Mouse (Mus musculus) midbrain, embryonic 15.5 days (tissue): ENCODE data around the gene Spata5. TPM values are rescaled to one million over a fixed set of nuclear protein-coding genes. Genes with fewer than 3 reads are reported as not detected.

Experiments used
- ATAC-seq: fragments of 200-750 bp; cut with Nextera tagmentation; replicated peaks from 2 replicates; pipeline ENCODE4 v1.8.0; 2017; ENCODE audit warnings: moderate TSS enrichment
- H3K27ac ChIP-seq: fragments of 300-500 bp; sonication (generic); 2 replicates; pipeline ENCODE4 v1.5.1; 2015; ENCODE audit warnings: mild to moderate bottlenecking, inconsistent platforms
- H3K27me3 ChIP-seq: fragments of 300-500 bp; sonication (generic); replicated peaks from 2 replicates; pipeline ENCODE4 v1.6.1; 2015; ENCODE audit warnings: inconsistent platforms
- H3K36me3 ChIP-seq: fragments of 300-500 bp; sonication (generic); replicated peaks from 2 replicates; pipeline ENCODE4 v1.6.1; 2015; ENCODE audit warnings: inconsistent platforms
- H3K4me1 ChIP-seq: fragments of 300-500 bp; sonication (generic); 2 replicates; pipeline ENCODE4 v1.6.1; 2015; ENCODE audit warnings: inconsistent platforms
- H3K4me2 ChIP-seq: fragments of 300-500 bp; sonication (generic); 2 replicates; pipeline ENCODE4 v1.6.1; 2015; ENCODE audit warnings: inconsistent platforms, mild to moderate bottlenecking, moderate library complexity
- H3K4me3 ChIP-seq: fragments of 300-500 bp; sonication (generic); 2 replicates; pipeline ENCODE4 v1.5.1; 2015; ENCODE audit warnings: mild to moderate bottlenecking, inconsistent platforms
- H3K9ac ChIP-seq: fragments of 300-500 bp; sonication (generic); 2 replicates; pipeline ENCODE4 v1.6.1; 2015; ENCODE audit warnings: mild to moderate bottlenecking, inconsistent platforms
- H3K9me3 ChIP-seq: fragments of 300-500 bp; sonication (generic); 2 replicates; pipeline ENCODE4 v1.6.1; 2016; ENCODE audit warnings: inconsistent platforms
- WGBS: fragments of 180-500 bp; shearing (Covaris S2); methylation state at CpG from one replicate; pipeline ENCODE4 v1.1.7; 2015; ENCODE audit warnings: mixed read lengths; 5-methylcytosine and 5-hydroxymethylcytosine counted together
- polyA plus RNA-seq: library from polyadenylated mRNA; unstranded; fragments of >200 nt; fragmentation: Nextera tagmentation; extraction: Ambion mirVana; gene quantifications from 2 replicates; pipeline ENCODE4 v1.2.1, GENCODE M21; 2015

Spata5 gene
- polyA plus RNA-seq, 1 experiment from 2014 or later = 36.2 TPM

- Histone ChIP-seq H3K9ac (no peak overlapping the region), H3K4me1 (no peaks in the 10 kb centered on the region), H3K4me2 (no peak overlapping the region), H3K27me3 (no peaks in the 10 kb centered on the region), H3K27ac (no peak overlapping the region), H3K4me3 (no peak overlapping the region), H3K36me3 (peaks cover 4% of the 10 kb centered on the region; the same call in 1 of the 2 replicates), H3K9me3 (no peaks in the 10 kb centered on the region)
- 97% methylated on average over 1 of the region's 1 CpGs for WGBS
- no peak for ATAC-seq
Measured at GRCm38 (mm10) chr3:37439770-37440169, 20.1 kb downstream of the Spata5 start.

- no peak for ATAC-seq
- 0 out of 2 replicates have a peak, but pooled peaks cover 4% of the 10 kb centered on the region for H3K36me3 ChIP-seq
- WGBS = 96% methylated on average over 2 of the region's 2 CpGs
- H3K4me3 ChIP-seq = no peak overlapping the region
- H3K9ac ChIP-seq = no peak overlapping the region
- no peaks in the 10 kb centered on the region for H3K27me3 ChIP-seq
- no peak overlapping the region for H3K27ac ChIP-seq
- no peaks in the 10 kb centered on the region for H3K4me1 ChIP-seq
- no peak overlapping the region for H3K4me2 ChIP-seq
- H3K9me3 ChIP-seq = no peaks in the 10 kb centered on the region
Measured at GRCm38 (mm10) chr3:37443409-37443808, 23.7 kb downstream of the Spata5 start.

- Histone ChIP-seq H3K27me3 (no peaks in the 10 kb centered on the region), H3K27ac (no peak overlapping the region), H3K9ac (no peak overlapping the region), H3K4me1 (no peaks in the 10 kb centered on the region), H3K9me3 (no peaks in the 10 kb centered on the region), H3K4me3 (no peak overlapping the region), H3K36me3 (no peaks in the 10 kb centered on the region), H3K4me2 (no peak overlapping the region)
- ATAC-seq = no peak
- WGBS = 100% methylated on average over 1 of the region's 1 CpGs
Measured at GRCm38 (mm10) chr3:37455992-37456391, 36.3 kb downstream of the Spata5 start.

GRCm38 (mm10) chr3:37468170-37468569 lies 48.5 kb downstream of the Spata5 start:
- H3K9ac ChIP-seq = no peak overlapping the region
- no peaks in the 10 kb centered on the region for H3K27me3 ChIP-seq
- no peak overlapping the region for H3K4me2 ChIP-seq
- H3K4me1 ChIP-seq = no peaks in the 10 kb centered on the region
- peak; percentile 85 for ATAC-seq
- H3K36me3 ChIP-seq = no peaks in the 10 kb centered on the region
- no peak overlapping the region for H3K4me3 ChIP-seq
- WGBS = 92% methylated on average over 2 of the region's 2 CpGs
- no peak overlapping the region for H3K27ac ChIP-seq
- H3K9me3 ChIP-seq = no peaks in the 10 kb centered on the region

GRCm38 (mm10) chr3:37469353-37469752 lies 49.7 kb downstream of the Spata5 start:
- 83% methylated on average over 4 of the region's 4 CpGs for WGBS
- no peak for ATAC-seq
- Histone ChIP-seq H3K4me1 (no peaks in the 10 kb centered on the region), H3K4me3 (no peak overlapping the region), H3K9me3 (no peaks in the 10 kb centered on the region), H3K27ac (no peak overlapping the region), H3K4me2 (no peak overlapping the region), H3K36me3 (no peaks in the 10 kb centered on the region), H3K27me3 (no peaks in the 10 kb centered on the region), H3K9ac (no peak overlapping the region)

GRCm38 (mm10) chr3:37470867-37471266 lies 51.2 kb downstream of the Spata5 start:
- Histone ChIP-seq H3K27me3 (no peaks in the 10 kb centered on the region), H3K9ac (no peak overlapping the region), H3K4me3 (no peak overlapping the region), H3K4me2 (no peak overlapping the region), H3K27ac (no peak overlapping the region), H3K9me3 (no peaks in the 10 kb centered on the region), H3K4me1 (no peaks in the 10 kb centered on the region), H3K36me3 (no peaks in the 10 kb centered on the region)
- WGBS = 93% methylated on average over 2 of the region's 2 CpGs
- no peak for ATAC-seq

- ATAC-seq = no peak
Measured at GRCm38 (mm10) chr3:37472461-37472860, 52.8 kb downstream of the Spata5 start.

GRCm38 (mm10) chr3:37476485-37476884 lies 56.8 kb downstream of the Spata5 start:
- Histone ChIP-seq H3K27ac (no peak overlapping the region), H3K4me2 (no peak overlapping the region), H3K4me3 (no peak overlapping the region), H3K36me3 (peaks cover 3% of the 10 kb centered on the region; the same call in 1 of the 2 replicates), H3K27me3 (no peaks in the 10 kb centered on the region), H3K9me3 (no peaks in the 10 kb centered on the region), H3K9ac (no peak overlapping the region), H3K4me1 (no peaks in the 10 kb centered on the region)
- 80% methylated on average over 1 of the region's 1 CpGs for WGBS
- ATAC-seq = no peak

More at GRCm38 (mm10) chr3:37472461-37472860, 52.8 kb downstream of the Spata5 start:
- no peak overlapping the region for H3K4me3 ChIP-seq
- no peak overlapping the region for H3K9ac ChIP-seq
- no peak overlapping the region for H3K4me2 ChIP-seq
- H3K36me3 ChIP-seq = no peaks in the 10 kb centered on the region
- no peaks in the 10 kb centered on the region for H3K4me1 ChIP-seq
- no peaks in the 10 kb centered on the region for H3K9me3 ChIP-seq
- no peak overlapping the region for H3K27ac ChIP-seq
- no peaks in the 10 kb centered on the region for H3K27me3 ChIP-seq

- no peak overlapping the region for H3K4me3 ChIP-seq
- no peak overlapping the region for H3K9ac ChIP-seq
- H3K36me3 ChIP-seq = peaks cover 3% of the 10 kb centered on the region; the same call in 1 of the 2 replicates
- WGBS = 67% methylated on average over 7 of the region's 7 CpGs
- H3K4me2 ChIP-seq = no peak overlapping the region
- ATAC-seq = no peak
- H3K27ac ChIP-seq = no peak overlapping the region
- no peaks in the 10 kb centered on the region for H3K4me1 ChIP-seq
- H3K27me3 ChIP-seq = no peaks in the 10 kb centered on the region
- H3K9me3 ChIP-seq = no peaks in the 10 kb centered on the region
Measured at GRCm38 (mm10) chr3:37477438-37478188, 57.9 kb downstream of the Spata5 start.

- no peak for ATAC-seq
- H3K4me1 ChIP-seq = no peaks in the 10 kb centered on the region
- peaks cover 3% of the 10 kb centered on the region; the same call in 1 of the 2 replicates for H3K36me3 ChIP-seq
- H3K27ac ChIP-seq = no peak overlapping the region
- 81% methylated on average over 1 of the region's 1 CpGs for WGBS
- H3K4me3 ChIP-seq = no peak overlapping the region
- H3K9me3 ChIP-seq = no peaks in the 10 kb centered on the region
- H3K27me3 ChIP-seq = no peaks in the 10 kb centered on the region
- no peak overlapping the region for H3K4me2 ChIP-seq
- H3K9ac ChIP-seq = no peak overlapping the region
Measured at GRCm38 (mm10) chr3:37479771-37480170, 60.1 kb downstream of the Spata5 start.

- no peaks in the 10 kb centered on the region for H3K27me3 ChIP-seq
Measured at GRCm38 (mm10) chr3:37481295-37481694, 61.6 kb downstream of the Spata5 start.

GRCm38 (mm10) chr3:37482720-37483119 lies 63.0 kb downstream of the Spata5 start:
- Histone ChIP-seq H3K27me3 (no peaks in the 10 kb centered on the region), H3K9ac (no peak overlapping the region), H3K4me3 (no peak overlapping the region), H3K4me1 (no peaks in the 10 kb centered on the region), H3K9me3 (no peaks in the 10 kb centered on the region), H3K4me2 (no peak overlapping the region), H3K36me3 (peaks cover 3% of the 10 kb centered on the region; the same call in 1 of the 2 replicates), H3K27ac (no peak overlapping the region)
- WGBS = 88% methylated on average over 1 of the region's 1 CpGs
- ATAC-seq = no peak

More at GRCm38 (mm10) chr3:37481295-37481694, 61.6 kb downstream of the Spata5 start:
- no peak overlapping the region for H3K27ac ChIP-seq
- 90% methylated on average over 31 of the region's 31 CpGs for WGBS
- no peak overlapping the region for H3K4me2 ChIP-seq
- H3K4me3 ChIP-seq = no peak overlapping the region
- H3K9ac ChIP-seq = no peak overlapping the region
- peaks cover 3% of the 10 kb centered on the region; the same call in 1 of the 2 replicates for H3K36me3 ChIP-seq
- H3K9me3 ChIP-seq = no peaks in the 10 kb centered on the region
- ATAC-seq = no peak
- H3K4me1 ChIP-seq = no peaks in the 10 kb centered on the region

GRCm38 (mm10) chr3:37483709-37484265 lies 64.1 kb downstream of the Spata5 start:
- WGBS = 86% methylated on average over 4 of the region's 4 CpGs
- Histone ChIP-seq H3K9ac (no peak overlapping the region), H3K4me1 (no peaks in the 10 kb centered on the region), H3K9me3 (no peaks in the 10 kb centered on the region), H3K4me3 (no peak overlapping the region), H3K27me3 (no peaks in the 10 kb centered on the region), H3K27ac (no peak overlapping the region), H3K4me2 (no peak overlapping the region), H3K36me3 (peaks cover 3% of the 10 kb centered on the region; the same call in 1 of the 2 replicates)
- ATAC-seq = no peak
